Mouse (Mus musculus): ENCODE data around the gene H2-Q10.

The H2-Q10 gene

GRCm38 (mm10) chr17:35515911-35516640 is 46.2 kb downstream of the H2-Q10 start:
- no peak for DNase-seq (ENCODE audit: low spot score)

- peak; percentile 98 for DNase-seq (ENCODE audit: low spot score)
Observed at GRCm38 (mm10) chr17:35516652-35517500, 47.0 kb downstream of the H2-Q10 start, which contains the start of the genes Tcf19 and Cchcr1. Tcf19 (minus strand) TSS chr17:35516824. Cchcr1 (plus strand) TSS chr17:35517100.

GRCm38 (mm10) chr17:35517526-35517925 is 47.6 kb downstream of the H2-Q10 start:
- no peak for DNase-seq (ENCODE audit: low spot score)

Data from urinary bladder, postnatal 14 days (tissue).